16 mouse cellular contexts compared by ENCODE assay signal in genomic region chr14:56903039-56903438, GRCm38 (mm10).
"Had no signal": no experiment of that assay in that cellular context is flagged by ENCODE, and none has a peak within 500 bp of the region (broad histone marks: within the 10 kb centered on the region; RNA-seq: fewer than 3 reads in every experiment).

No protein-coding gene starts in this region.

- H3K4me2 ChIP-seq: midbrain, embryonic 15.5 days had no signal

- ATAC-seq: intestine, embryonic 16.5 days; midbrain, embryonic 15.5 days had no signal

- H3K9ac ChIP-seq: liver, embryonic 14.5 days; midbrain, embryonic 15.5 days had no signal

- DNase-seq: kidney, adult 2 months; kidney, postnatal 25 days; lung, adult 2 months; lung, postnatal 14 days; right cerebral cortex, adult 18-20 months; right cerebral cortex, postnatal 25 days; thymus, adult 2 months; thymus, postnatal 25 days had no signal

- H3K9me3 ChIP-seq: limb, embryonic 10.5 days; midbrain, embryonic 15.5 days had no signal

- H3K4me1 ChIP-seq: limb, embryonic 10.5 days; midbrain, embryonic 10.5 days had no signal

- H3K27ac ChIP-seq: left cerebral cortex, adult 2 months; limb, embryonic 10.5 days; liver, embryonic 14.5 days; macrophage; midbrain, embryonic 10.5 days; midbrain, embryonic 15.5 days; stomach, postnatal 0 days had no signal

- H3K27me3 ChIP-seq: midbrain, embryonic 15.5 days had no signal

- H3K4me3 ChIP-seq: left cerebral cortex, adult 2 months; limb, embryonic 10.5 days; midbrain, embryonic 10.5 days; midbrain, embryonic 15.5 days had no signal
